Mouse (Mus musculus) left cerebral cortex, postnatal 10 days (tissue): ENCODE results near the gene Stmn3. TPM values are rescaled to one million over a fixed set of nuclear protein-coding genes. Genes with fewer than 3 reads are reported as not detected.

Source experiments
- DNase-seq, 2 experiments: peaks; one replicate each; pipeline ENCODE4 v3.0.0; 2021 to 2022; ENCODE audit warnings: low spot score in 2 of 2, mixed read lengths in 1 of 2; ENCODE audit errors: extremely low spot score in 1 of 2
- intact Hi-C: fragments of 180-260 bp; cut with DNase I; formaldehyde crosslinking; loops from one replicate; pipeline ENCODE4 v1.15.1; 2025
- total RNA-seq, 2 experiments: library from RNA; stranded (reverse); gene quantifications; 2 replicates each; pipeline ENCODE4 v1.2.3; 2021

The Stmn3 gene
- total RNA-seq, 2 experiments from 2014 or later, result 1,052 to 1,067 TPM

DNA sequence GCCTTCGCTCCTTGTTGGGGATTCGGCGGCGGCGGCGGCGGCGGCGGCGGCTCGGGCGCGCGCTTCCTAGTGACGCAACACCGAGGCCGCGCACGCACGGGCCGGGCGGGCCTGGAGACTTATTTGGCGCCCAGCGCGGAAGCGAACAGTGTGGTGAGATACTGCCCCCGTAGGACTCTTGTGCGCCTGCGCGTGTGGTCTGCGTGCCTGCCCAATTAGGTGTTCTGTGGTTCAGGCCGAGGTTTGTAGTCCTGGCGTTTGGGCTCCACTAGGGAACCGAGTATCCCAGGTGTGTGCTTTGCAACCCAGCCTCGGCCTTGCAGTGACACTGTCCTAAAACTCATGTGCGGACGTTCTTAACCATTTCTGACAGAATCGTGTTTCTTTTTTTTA, 26.3 kb downstream of the Stmn3 start, which contains the start of gene Gmeb2:
Gene Gmeb2 (minus strand): TSS at position 78 of the 393 bp plus-strand sequence.
- intact Hi-C loops, result loop anchor here (5.0 kb wide), 1 partner anchor 101 kb away; the partner anchor contains the start of gene Ppdpf
- DNase-seq, result peak; percentile 93 to 95

DNA sequence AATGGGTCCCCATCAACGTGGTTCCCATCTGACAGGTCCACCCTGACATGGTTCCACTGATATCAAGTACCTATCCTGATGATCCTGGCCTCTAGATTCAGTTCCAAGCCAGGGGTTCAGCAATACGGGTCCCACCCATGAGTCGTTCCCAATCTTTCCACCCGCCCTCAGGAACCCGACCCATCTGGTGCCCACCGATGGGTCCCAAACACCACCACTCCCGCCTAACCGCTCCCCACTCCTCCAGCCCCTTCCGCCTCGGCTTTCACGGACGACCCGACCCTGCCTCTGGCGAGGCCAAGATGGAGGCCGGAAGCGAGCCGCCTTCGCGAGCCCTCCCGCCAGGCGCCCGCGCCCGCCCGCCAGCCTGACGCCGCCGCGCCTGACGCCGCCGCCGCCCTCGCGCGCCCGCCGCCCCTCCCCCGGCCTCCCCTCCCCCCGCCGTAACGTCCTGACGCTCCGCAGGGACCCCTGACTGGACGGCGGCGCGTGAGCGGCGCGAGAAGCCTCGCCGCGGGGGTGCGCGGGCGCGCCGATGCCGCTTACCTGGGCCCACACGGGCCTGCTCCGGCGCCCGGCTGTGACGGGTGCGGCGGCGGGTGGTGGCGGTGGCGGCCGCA, 26.9 kb downstream of the Stmn3 start:
- peak; percentile 56 to 93 for DNase-seq
- intact Hi-C loops, result loop anchor here (5.0 kb wide), 1 partner anchor 100 kb away; the partner anchor contains the start of gene Ppdpf

DNA sequence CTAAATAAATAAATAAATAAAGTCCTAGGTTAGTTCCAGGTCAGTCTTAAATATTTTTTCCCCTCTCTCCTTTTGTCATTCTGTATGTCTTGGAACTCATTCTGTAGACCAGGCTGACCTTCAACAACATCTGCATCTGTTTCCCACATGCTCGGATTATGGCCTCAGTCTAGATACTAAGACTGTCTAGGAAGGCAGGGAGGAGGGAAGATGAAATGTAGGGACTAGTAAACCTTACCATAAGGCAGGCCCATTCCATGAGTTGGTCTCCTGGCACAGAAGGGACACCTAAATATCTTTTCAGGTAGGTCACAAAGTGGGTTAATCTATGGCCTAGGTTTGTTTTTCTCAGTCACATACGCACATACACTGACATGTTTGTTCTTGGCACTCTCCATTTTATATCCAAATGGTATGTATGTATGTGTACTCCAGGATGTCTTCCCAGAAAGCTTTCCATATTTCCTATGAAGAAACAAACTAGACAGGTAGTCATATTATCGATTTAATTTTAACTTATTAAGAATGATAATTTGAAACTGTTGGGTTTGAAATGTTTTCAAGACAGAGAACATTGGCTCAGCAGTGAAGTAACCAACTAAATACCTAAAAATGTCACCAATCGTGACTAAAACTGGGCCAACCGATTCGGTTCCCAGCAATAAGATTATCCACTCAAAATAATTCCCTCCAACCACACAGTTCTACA, 27.5 kb downstream of the Stmn3 start:
- DNase-seq, result no peak
- intact Hi-C loops, result loop anchor here (5.0 kb wide), 1 partner anchor 99 kb away; the partner anchor contains the start of gene Ppdpf

- no peak for DNase-seq
- intact Hi-C loops, result no loop called here
Measured at GRCm38 (mm10) chr2:181279968-181280367, 34.3 kb downstream of the Stmn3 start.

GRCm38 (mm10) chr2:181277866-181278265, 36.4 kb downstream of the Stmn3 start:
- DNase-seq, result no peak

GRCm38 (mm10) chr2:181276766-181277165, 37.5 kb downstream of the Stmn3 start:
- no peak for DNase-seq
- intact Hi-C loops, result no loop called here

More at GRCm38 (mm10) chr2:181277866-181278265, 36.4 kb downstream of the Stmn3 start:
- intact Hi-C loops, result no loop called here

- no peak for DNase-seq
- intact Hi-C loops, result no loop called here
Measured at GRCm38 (mm10) chr2:181274639-181275038, 39.7 kb downstream of the Stmn3 start.

DNA sequence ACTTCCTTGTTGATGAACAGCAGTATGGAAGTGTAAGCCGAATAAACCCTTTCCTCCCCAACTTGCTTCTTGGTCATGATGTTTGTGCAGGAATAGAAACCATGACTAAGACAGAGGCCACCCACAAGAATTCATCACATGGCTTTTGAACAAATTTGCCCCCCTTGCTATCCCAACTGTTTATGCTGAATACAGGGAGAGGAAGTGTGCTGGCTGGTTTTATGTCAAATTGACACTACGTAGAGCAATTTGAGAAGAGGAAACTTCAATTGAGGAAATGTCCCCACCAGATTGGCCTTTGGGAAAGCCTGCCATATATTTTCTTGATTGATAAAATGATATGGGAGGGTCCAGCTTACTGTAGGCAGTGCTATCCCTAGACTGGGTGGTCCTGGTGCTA, 40.5 kb downstream of the Stmn3 start:
- no peak for DNase-seq
- intact Hi-C loops, result no loop called here

DNA sequence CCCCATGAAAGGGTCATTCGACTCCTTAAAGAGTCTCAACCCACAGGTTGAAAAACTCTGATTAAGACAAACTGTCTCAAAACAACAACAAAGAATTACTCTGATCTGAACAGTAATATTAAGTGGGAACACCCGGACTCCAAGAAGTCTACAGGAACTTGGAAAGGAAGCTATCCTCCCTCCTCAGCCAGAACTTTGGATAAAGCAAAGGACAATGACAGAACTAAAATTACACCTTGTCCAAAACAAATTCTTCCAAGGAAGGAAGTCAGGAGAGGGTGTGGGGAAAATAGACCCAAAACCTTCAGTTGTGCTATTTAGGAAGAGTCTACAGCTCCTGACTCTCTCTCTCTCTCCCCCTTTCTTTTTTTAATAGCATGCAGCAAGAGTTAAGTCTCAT, 42.2 kb downstream of the Stmn3 start:
- intact Hi-C loops, result no loop called here

DNA sequence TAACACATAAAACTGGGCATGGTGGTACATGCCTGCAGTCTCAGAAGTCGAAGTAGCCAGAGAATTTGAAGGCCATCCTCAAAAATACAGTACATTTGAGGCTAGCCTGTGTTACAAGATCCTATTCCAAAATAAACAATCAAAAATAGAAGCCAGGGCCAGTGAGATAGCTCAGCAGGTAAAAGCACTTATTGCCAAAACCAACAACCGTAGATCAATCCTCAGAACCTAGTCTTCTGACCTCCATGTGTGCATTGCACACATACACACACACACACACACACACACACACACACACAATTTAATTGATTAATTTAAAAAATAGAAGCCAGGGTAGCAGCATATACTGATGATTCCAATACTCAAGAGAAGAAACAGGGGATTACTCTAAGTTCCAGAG, 47.5 kb downstream of the Stmn3 start:
- intact Hi-C loops, result no loop called here
- DNase-seq, result no peak

More for the DNA sequence above, 42.2 kb downstream of the Stmn3 start:
- DNase-seq, result no peak

Other genes with a start within 250 kb of the Stmn3 start
- gene Kcnq2, start 179.2 kb downstream of the Stmn3 start, total RNA-seq, result 100 to 1,000 TPM; 178 to 181 TPM
- 100 to 1,000 TPM; 898 to 906 TPM for gene Eef1a2, start 157.5 kb downstream of the Stmn3 start, total RNA-seq
- 100 to 1,000 TPM; 111 to 117 TPM for gene Ppdpf, start 127.3 kb downstream of the Stmn3 start, total RNA-seq
- gene Ptk6, start 111.7 kb downstream of the Stmn3 start, total RNA-seq, result not detected
- gene Srms, start 101.3 kb downstream of the Stmn3 start, total RNA-seq, result under 1 TPM; 0.21 to 0.22 TPM
- not detected for gene Fndc11, start 94.5 kb downstream of the Stmn3 start, total RNA-seq
- 1 to 10 TPM; 1.4 to 1.7 TPM for gene Helz2, start 72.5 kb downstream of the Stmn3 start, total RNA-seq
- gene Gmeb2, start 26.5 kb downstream of the Stmn3 start, total RNA-seq, result 10 to 100 TPM; 15.5 to 17.6 TPM
- gene Rtel1, start 5.2 kb upstream of the Stmn3 start, total RNA-seq, result 10 to 100 TPM; 41.1 to 46.6 TPM
- 10 to 100 TPM; 55.9 to 60.5 TPM for gene Zgpat, start 50.4 kb upstream of the Stmn3 start, total RNA-seq
- gene Arfrp1, start 50.9 kb upstream of the Stmn3 start, total RNA-seq, result 10 to 100 TPM; 39.8 to 44.2 TPM
- gene Lime1, start 65.6 kb upstream of the Stmn3 start, total RNA-seq, result 10 to 100 TPM; 30.1 to 32.9 TPM
- 10 to 100 TPM; 17.1 to 19.9 TPM for gene Zbtb46, start 144.9 kb upstream of the Stmn3 start, total RNA-seq
- gene Abhd16b, start 178.7 kb upstream of the Stmn3 start, total RNA-seq, result not detected
- gene Tpd52l2, start 182.6 kb upstream of the Stmn3 start, total RNA-seq, result 10 to 100 TPM; 75.5 to 77.2 TPM
- 100 to 1,000 TPM; 320 to 333 TPM for gene Dnajc5, start 206.0 kb upstream of the Stmn3 start, total RNA-seq